Mouse (Mus musculus): ENCODE data around the gene Pink1.

GRCm38 (mm10) chr4:138356141-138356540 lies 30.0 kb upstream of the Pink1 start:
- no peak for TF ChIP-seq CTCF (IDR thresholded peaks at IDR 0.05; ENCODE audit: control insufficient read depth, insufficient read depth, low read length)
- no peak for TF ChIP-seq POLR2A (IDR thresholded peaks at IDR 0.05; ENCODE audit: borderline replicate concordance, control insufficient read depth, low read depth, low read length)

Data from bone marrow, adult 2 months (tissue).